33 mouse cellular contexts compared by ENCODE assay signal in genomic region chr1:24184981-24185380, GRCm38 (mm10). TPM values are rescaled to one million over a fixed set of nuclear protein-coding genes. Genes with fewer than 3 reads are reported as not detected.
DNase-seq lines count a peak whose midpoint lies in the region; ATAC-seq and TF ChIP-seq lines count a peak whose summit lies in the region.
"Had no signal": no experiment of that assay in that cellular context is flagged by ENCODE, and none has a peak within 500 bp of the region (broad histone marks: within the 10 kb centered on the region; RNA-seq: fewer than 3 reads in every experiment).

No protein-coding gene starts in this region.

- no peaks in the 10 kb centered on the region for H3K9me3 ChIP-seq in forebrain, postnatal 0 days (ENCODE audit: low read length)
- no peaks in the 10 kb centered on the region for H3K9me3 ChIP-seq in forebrain, embryonic 12.5 days
- H3K9me3 ChIP-seq: hindbrain, embryonic 10.5 days; hindbrain, embryonic 15.5 days; limb, embryonic 10.5 days; limb, embryonic 15.5 days; liver, embryonic 13.5 days; megakaryocyte, embryonic 14.5 days; midbrain, embryonic 12.5 days; neural tube, embryonic 15.5 days had no signal

- no peaks in the 10 kb centered on the region for H3K4me1 ChIP-seq in forebrain, postnatal 0 days (ENCODE audit: insufficient read depth)
- no peaks in the 10 kb centered on the region for H3K4me1 ChIP-seq in forebrain, embryonic 12.5 days
- H3K4me1 ChIP-seq: hindbrain, embryonic 10.5 days; hindbrain, embryonic 15.5 days; limb, embryonic 10.5 days; limb, embryonic 15.5 days; liver, embryonic 13.5 days; megakaryocyte, embryonic 14.5 days; midbrain, embryonic 12.5 days; neural tube, embryonic 15.5 days had no signal

- no peaks in the 10 kb centered on the region for H3K36me3 ChIP-seq in forebrain, postnatal 0 days (ENCODE audit: insufficient read depth)
- no peaks in the 10 kb centered on the region for H3K36me3 ChIP-seq in forebrain, embryonic 12.5 days (replicated peaks)
- H3K36me3 ChIP-seq: hindbrain, embryonic 10.5 days; hindbrain, embryonic 15.5 days; limb, embryonic 10.5 days; limb, embryonic 15.5 days; liver, embryonic 13.5 days; midbrain, embryonic 12.5 days; neural tube, embryonic 15.5 days had no signal

- peak; percentile 60 to 68 for DNase-seq in cerebellum, postnatal 10 days
- DNase-seq in forebrain, postnatal 0 days: peak; percentile 56
- DNase-seq in layer of hippocampus, postnatal 36 days: peak; percentile 7 to 9
- no peak for DNase-seq in layer of hippocampus, adult 11-12 months (ENCODE audit: low spot score)
- DNase-seq in brain, adult 2 months (ENCODE audit: low read depth, low spot score): peak; percentile 54
- DNase-seq in adrenal gland, adult 2 months: no peak
- DNase-seq: adrenal gland, postnatal 25 days; gastrocnemius, postnatal 14 days; heart, postnatal 14 days; kidney, adult 11 months; kidney, postnatal 14 days; liver, embryonic 13.5 days; lung, adult 18-20 months; lung, postnatal 4 days; retina, postnatal 1 day; thymus, postnatal 4 days had no signal

- no peak overlapping the region for H3K9ac ChIP-seq in forebrain, postnatal 0 days
- H3K9ac ChIP-seq in forebrain, embryonic 12.5 days: no peak overlapping the region
- H3K9ac ChIP-seq: hindbrain, embryonic 15.5 days; limb, embryonic 15.5 days; liver, embryonic 13.5 days; midbrain, embryonic 12.5 days; neural tube, embryonic 15.5 days had no signal

- no peak overlapping the region for H3K4me2 ChIP-seq in forebrain, postnatal 0 days (ENCODE audit: low read depth)
- H3K4me2 ChIP-seq in forebrain, embryonic 12.5 days: no peak overlapping the region
- H3K4me2 ChIP-seq: hindbrain, embryonic 15.5 days; limb, embryonic 15.5 days; liver, embryonic 13.5 days; midbrain, embryonic 12.5 days; neural tube, embryonic 15.5 days had no signal

- H3K27ac ChIP-seq in forebrain, postnatal 0 days (ENCODE audit: low read depth, low read length): no peak overlapping the region
- no peak overlapping the region for H3K27ac ChIP-seq in forebrain, embryonic 12.5 days
- H3K27ac ChIP-seq: hindbrain, embryonic 10.5 days; hindbrain, embryonic 15.5 days; layer of hippocampus, adult 2 months; limb, embryonic 10.5 days; limb, embryonic 15.5 days; liver, embryonic 13.5 days; midbrain, embryonic 12.5 days; neural tube, embryonic 15.5 days had no signal

- WGBS in forebrain, postnatal 0 days: 56% methylated on average over 11 of the region's 11 CpGs
- 89% methylated on average over 11 of the region's 11 CpGs for WGBS in forebrain, embryonic 12.5 days

- TF ChIP-seq CTCF in forebrain, postnatal 0 days (IDR thresholded peaks at IDR 0.05; ENCODE audit: low read depth): no peak

- no peaks in the 10 kb centered on the region for H3K27me3 ChIP-seq in forebrain, postnatal 0 days (ENCODE audit: insufficient read depth, low read length)
- H3K27me3 ChIP-seq in forebrain, embryonic 12.5 days: no peaks in the 10 kb centered on the region
- H3K27me3 ChIP-seq: hindbrain, embryonic 15.5 days; limb, embryonic 15.5 days; liver, embryonic 13.5 days; megakaryocyte, embryonic 14.5 days; midbrain, embryonic 12.5 days; neural tube, embryonic 15.5 days had no signal

- H3K4me3 ChIP-seq in forebrain, postnatal 0 days (ENCODE audit: low read depth, low read length): no peak overlapping the region
- no peak overlapping the region for H3K4me3 ChIP-seq in forebrain, embryonic 12.5 days (replicated peaks)
- H3K4me3 ChIP-seq: erythroblast, embryonic 14.5 days; hindbrain, embryonic 10.5 days; hindbrain, embryonic 15.5 days; layer of hippocampus, adult 2 months; limb, embryonic 10.5 days; limb, embryonic 15.5 days; liver, embryonic 13.5 days; megakaryocyte, embryonic 14.5 days; midbrain, embryonic 12.5 days; neural tube, embryonic 15.5 days had no signal

- no peak for ATAC-seq in cerebellum, adult (ENCODE audit: insufficient number of reproducible peaks, low FRiP score, low TSS enrichment)
- ATAC-seq in forebrain, postnatal 0 days: peak; percentile 27; the same call in 1 of the 2 replicates
- ATAC-seq in forebrain, embryonic 12.5 days (ENCODE audit: low FRiP score): no peak
- ATAC-seq: inflammation-experienced regulatory T-cells, adult 6 months; lung, postnatal 0 days; Patski had no signal

RNA-seq across cellular contexts. Expression of gene Col9a1, which starts 7.6 kb away (rescaled TPM):
- total RNA-seq in forebrain, postnatal 0 days (2014; rRNA removed): 3.0 and 4.2 TPM in 2 replicates
- 1.8 and 2.0 TPM in 2 replicates for polyA plus RNA-seq in forebrain, postnatal 0 days (2015; fragmentation: Nextera tagmentation; extraction: Ambion mirVana)
- polyA plus RNA-seq in forebrain, embryonic 12.5 days (2016; fragmentation: Nextera tagmentation; extraction: Ambion mirVana): 8.4 and 13.8 TPM in 2 replicates
- under 1 TPM; 0.33 to 0.57 TPM for total RNA-seq in layer of hippocampus, postnatal 36 days (2021)
- total RNA-seq in adrenal gland, adult 2 months (2021): not detected
- not detected in 2 replicates for polyA plus RNA-seq in adrenal gland, adult 2 months (2012; rRNA removed)
- total RNA-seq: adrenal gland, postnatal 25 days; granulocyte monocyte progenitor cell, adult 5-6 weeks; MEL; monocyte, adult 5-6 weeks had no signal
- polyA plus RNA-seq: inflammation-experienced regulatory T-cells, adult 6 months; Patski had no signal

Comparison
In these comparisons a context has a peak if more than half of its experiments do, and no peak if none do; other contexts are left out.
1. DNase-seq: peak in cerebellum, postnatal 10 days (2 of 2), forebrain, postnatal 0 days (single experiment), layer of hippocampus, postnatal 36 days (2 of 2) and brain, adult 2 months (single experiment); none in layer of hippocampus, adult 11-12 months (single experiment) and adrenal gland, adult 2 months (single experiment).